Mouse (Mus musculus): ENCODE measurements at regions not wholly inside any gene's neighbourhood (a gene's known extent, or its start where the extent isn't known, plus 50 kb on each side); places are given as distances from the start of the nearest gene placed in this dataset. TPM values are rescaled to one million over a fixed set of nuclear protein-coding genes. Genes with fewer than 3 reads are reported as not detected.

DNA sequence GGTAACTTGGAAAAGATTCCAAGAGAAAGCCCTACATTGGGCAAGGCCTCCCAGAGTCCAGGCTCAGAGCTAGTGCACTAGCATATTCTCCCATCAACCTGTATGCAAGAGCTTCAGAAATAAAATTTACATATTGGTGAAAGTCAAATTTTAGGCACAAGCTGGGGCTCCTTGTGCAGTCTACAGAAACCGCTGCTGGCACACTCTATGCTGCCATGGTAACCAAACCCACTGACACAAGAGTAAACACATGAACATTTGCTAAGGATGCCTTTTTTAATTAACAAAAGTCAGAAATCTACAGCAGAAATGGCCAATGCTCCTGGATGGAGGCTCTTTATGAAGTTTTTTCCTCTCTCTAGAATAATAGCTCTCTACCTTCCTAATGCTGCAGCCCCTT, 75.9 kb upstream of the Gm9747 start:
- no peak overlapping the region for H3K4me3 ChIP-seq
- H3K27ac ChIP-seq, result no peak overlapping the region
- no peaks in the 10 kb centered on the region for H3K36me3 ChIP-seq
- 0 out of 2 replicates have a peak, but pooled peaks cover 3% of the 10 kb centered on the region for H3K27me3 ChIP-seq
- WGBS, result 71% methylated on average over 1 of the region's 1 CpGs
- H3K4me1 ChIP-seq, result no peaks in the 10 kb centered on the region
- ATAC-seq (ENCODE audit: borderline replicate concordance, extremely low read depth, low FRiP score, low TSS enrichment), result no peak
- no peak overlapping the region for H3K4me2 ChIP-seq
- no peak overlapping the region for H3K9ac ChIP-seq
- H3K9me3 ChIP-seq, result no peaks in the 10 kb centered on the region

DNA sequence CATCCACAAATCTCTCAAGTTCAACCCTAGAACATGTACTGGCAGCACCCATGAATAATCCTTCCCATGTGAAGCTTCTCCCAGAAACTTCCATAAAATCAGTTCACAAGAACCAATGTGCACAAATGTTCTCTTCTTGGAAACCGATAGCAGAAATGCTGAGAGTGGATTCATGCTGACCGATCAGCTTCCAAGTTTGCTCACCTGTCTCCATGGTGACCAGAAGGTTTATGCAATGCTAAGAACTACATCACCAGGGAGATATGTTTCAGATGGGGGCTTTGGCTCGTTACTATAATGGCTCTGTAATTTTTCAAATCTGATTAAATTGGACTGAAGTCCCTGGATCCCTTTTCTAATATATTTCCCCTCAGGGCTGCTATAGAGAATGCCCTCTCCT, 74.4 kb upstream of the Gm9747 start:
- Histone ChIP-seq H3K9ac (no peak overlapping the region), H3K36me3 (no peaks in the 10 kb centered on the region), H3K27me3 (0 out of 2 replicates have a peak, but pooled peaks cover 4% of the 10 kb centered on the region), H3K4me1 (no peaks in the 10 kb centered on the region), H3K4me3 (no peak overlapping the region), H3K4me2 (no peak overlapping the region), H3K27ac (no peak overlapping the region), H3K9me3 (no peaks in the 10 kb centered on the region)
- no peak for ATAC-seq (ENCODE audit: borderline replicate concordance, extremely low read depth, low FRiP score, low TSS enrichment)
- WGBS, result 38% methylated on average over 3 of the region's 3 CpGs

GRCm38 (mm10) chr1:82159201-82159600, 73.7 kb upstream of the Gm9747 start:
- H3K4me2 ChIP-seq, result no peak overlapping the region
- no peaks in the 10 kb centered on the region for H3K4me1 ChIP-seq
- H3K27me3 ChIP-seq, result 0 out of 2 replicates have a peak, but pooled peaks cover 4% of the 10 kb centered on the region
- H3K36me3 ChIP-seq, result no peaks in the 10 kb centered on the region
- no peak overlapping the region for H3K4me3 ChIP-seq
- 86% methylated on average over 3 of the region's 3 CpGs for WGBS
- H3K27ac ChIP-seq, result no peak overlapping the region
- no peak overlapping the region for H3K9ac ChIP-seq
- no peak for ATAC-seq (ENCODE audit: borderline replicate concordance, extremely low read depth, low FRiP score, low TSS enrichment)
- H3K9me3 ChIP-seq, result no peaks in the 10 kb centered on the region

DNA sequence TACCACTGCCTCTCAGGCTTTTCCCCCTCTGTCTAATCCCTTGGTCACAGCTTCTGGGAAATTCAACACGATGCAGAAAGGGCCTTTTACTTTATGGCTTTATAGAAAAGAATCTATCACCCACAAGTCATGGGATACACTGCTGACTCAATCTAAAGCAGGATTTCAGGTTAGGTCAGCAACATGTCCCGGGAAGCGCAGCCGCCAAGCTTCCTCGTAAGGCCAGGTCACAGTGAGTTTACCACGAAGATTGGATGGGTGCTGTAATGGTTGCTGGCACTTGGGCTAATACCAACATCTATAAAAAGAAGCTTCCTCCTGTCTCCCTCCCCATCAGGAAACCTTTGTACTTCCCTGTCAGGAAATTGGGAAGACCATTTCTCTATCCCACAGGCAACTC, 70.0 kb upstream of the Gm9747 start:
- WGBS, result 84% methylated on average over 6 of the region's 6 CpGs
- no peak overlapping the region for H3K27ac ChIP-seq
- no peak overlapping the region for H3K4me2 ChIP-seq
- H3K9ac ChIP-seq, result no peak overlapping the region
- H3K4me1 ChIP-seq, result no peaks in the 10 kb centered on the region
- 0 out of 2 replicates have a peak, but pooled peaks cover 4% of the 10 kb centered on the region for H3K27me3 ChIP-seq
- no peak overlapping the region for H3K4me3 ChIP-seq
- no peaks in the 10 kb centered on the region for H3K36me3 ChIP-seq
- ATAC-seq (ENCODE audit: borderline replicate concordance, extremely low read depth, low FRiP score, low TSS enrichment), result no peak
- H3K9me3 ChIP-seq, result no peaks in the 10 kb centered on the region

- Histone ChIP-seq H3K4me3 (no peak overlapping the region), H3K4me2 (no peak overlapping the region), H3K4me1 (no peaks in the 10 kb centered on the region), H3K9ac (no peak overlapping the region), H3K27ac (no peak overlapping the region), H3K27me3 (no peaks in the 10 kb centered on the region), H3K36me3 (no peaks in the 10 kb centered on the region), H3K9me3 (no peaks in the 10 kb centered on the region)
- no peak for ATAC-seq (ENCODE audit: borderline replicate concordance, extremely low read depth, low FRiP score, low TSS enrichment)
- WGBS, result 70% methylated on average over 4 of the region's 4 CpGs
Measured at GRCm38 (mm10) chr1:82168158-82168557, 64.8 kb upstream of the Gm9747 start.

- Histone ChIP-seq H3K4me1 (no peaks in the 10 kb centered on the region), H3K9ac (no peak overlapping the region)
- 80% methylated on average over 2 of the region's 2 CpGs for WGBS
Measured at GRCm38 (mm10) chr1:82168949-82169348, 64.0 kb upstream of the Gm9747 start.

GRCm38 (mm10) chr1:82180427-82180826, 52.5 kb upstream of the Gm9747 start:
- H3K27me3 ChIP-seq, result no peaks in the 10 kb centered on the region
- H3K9me3 ChIP-seq, result no peaks in the 10 kb centered on the region
- H3K27ac ChIP-seq, result no peak overlapping the region
- H3K4me1 ChIP-seq, result no peaks in the 10 kb centered on the region
- H3K9ac ChIP-seq, result no peak overlapping the region
- H3K4me3 ChIP-seq, result no peak overlapping the region
- no peak for ATAC-seq (ENCODE audit: borderline replicate concordance, extremely low read depth, low FRiP score, low TSS enrichment)
- H3K4me2 ChIP-seq, result no peak overlapping the region
- WGBS, result 71% methylated on average over 1 of the region's 1 CpGs
- no peaks in the 10 kb centered on the region for H3K36me3 ChIP-seq

More at GRCm38 (mm10) chr1:82168949-82169348, 64.0 kb upstream of the Gm9747 start:
- no peak overlapping the region for H3K4me3 ChIP-seq
- ATAC-seq (ENCODE audit: borderline replicate concordance, extremely low read depth, low FRiP score, low TSS enrichment), result no peak
- no peak overlapping the region for H3K27ac ChIP-seq
- H3K9me3 ChIP-seq, result no peaks in the 10 kb centered on the region
- H3K4me2 ChIP-seq, result no peak overlapping the region
- no peaks in the 10 kb centered on the region for H3K36me3 ChIP-seq
- H3K27me3 ChIP-seq, result no peaks in the 10 kb centered on the region

Small RNA genes in the stretch of these regions (microRNA-seq; reads per million reads assigned to microRNA genes)
- gene Mir6344, result not detected

All from lung, embryonic 15.5 days (tissue).